Mouse (Mus musculus) right cerebral cortex, postnatal 4 days (tissue): ENCODE data around the gene Rabep1.

Source experiments
- DNase-seq: peaks from one replicate; pipeline ENCODE4 v3.0.0-alpha.2; 2022

Rabep1 gene

GRCm38 (mm10) chr11:70844559-70845456 lies at the start of gene Rabep1:
Gene Rabep1 (plus strand): TSS chr11:70844778.
- DNase-seq: peak; percentile 99

DNA sequence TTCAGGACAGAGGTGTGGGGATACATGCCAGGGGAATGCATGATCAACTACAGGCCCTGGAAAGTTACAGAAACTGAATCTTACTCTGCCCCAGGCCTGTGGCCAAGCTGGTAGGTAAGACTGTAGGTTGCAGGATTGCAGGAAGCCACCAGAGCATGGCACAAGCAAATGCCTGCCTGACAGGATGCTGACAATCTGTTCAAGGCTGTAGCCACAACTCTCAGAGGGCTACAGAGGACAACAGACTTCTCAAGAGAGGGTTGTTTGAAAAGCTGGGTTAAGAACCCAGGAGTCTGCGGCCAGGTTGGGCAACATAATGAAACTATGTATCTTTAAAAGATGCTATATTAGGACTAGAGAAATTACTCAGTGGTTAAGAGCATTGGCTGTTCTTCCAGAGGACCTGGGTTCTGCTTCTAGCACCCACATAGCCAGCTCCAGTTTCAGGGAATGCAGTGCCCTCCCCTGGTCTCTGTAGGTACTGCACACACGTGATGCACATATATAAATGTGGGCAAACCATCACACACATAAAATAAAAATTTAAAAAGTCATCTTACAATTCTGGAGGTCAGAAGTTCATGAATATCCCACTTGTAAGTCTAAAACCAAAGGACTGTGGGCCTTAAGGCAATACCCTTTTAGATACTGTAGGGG lies 42.2 kb upstream of the Rabep1 start:
- no peak for DNase-seq

GRCm38 (mm10) chr11:70802865-70803261 lies 41.7 kb upstream of the Rabep1 start:
- DNase-seq: no peak

DNA sequence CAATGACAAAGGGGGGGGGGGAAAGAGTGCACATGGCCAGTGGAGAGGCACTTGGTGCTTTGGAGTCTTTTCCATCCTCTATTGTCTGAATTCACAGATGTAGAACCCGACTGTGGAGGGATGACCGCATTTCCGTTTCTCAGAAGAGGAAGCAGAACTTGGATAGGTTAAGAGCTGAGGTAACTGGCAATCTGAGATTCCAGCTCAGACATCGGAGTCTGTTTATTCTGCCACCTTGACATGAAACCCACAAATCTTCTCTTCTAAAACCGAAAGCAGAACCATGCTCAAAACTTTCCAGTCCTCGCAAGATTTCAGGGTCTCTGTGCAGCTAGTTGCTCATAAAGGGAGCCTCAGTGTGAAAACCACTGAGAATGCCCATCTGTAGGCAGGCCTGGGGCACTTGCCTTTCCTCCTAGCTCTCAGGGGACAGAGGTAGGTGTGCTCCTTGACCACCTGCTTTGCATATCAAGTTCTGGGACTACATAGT lies 40.8 kb upstream of the Rabep1 start:
- DNase-seq: no peak

DNA sequence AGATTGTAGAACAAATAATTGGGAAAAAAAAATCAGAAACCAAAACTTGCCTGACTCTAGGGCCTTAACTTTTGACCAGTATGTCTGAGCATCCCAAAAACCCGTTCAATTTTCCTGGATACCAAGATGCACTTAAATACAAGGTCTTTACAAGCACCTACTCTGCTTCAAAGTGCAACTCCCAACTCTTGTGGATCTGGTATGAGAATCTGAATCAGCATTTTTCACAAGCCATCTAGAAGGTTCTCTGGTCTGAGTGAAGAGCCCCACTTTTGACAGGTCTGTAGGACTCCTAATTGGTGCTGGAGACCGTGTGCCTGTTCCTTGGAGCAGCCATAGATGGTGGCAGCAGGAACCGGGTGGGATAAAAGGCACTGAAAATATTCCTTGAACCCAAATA lies 40.2 kb upstream of the Rabep1 start:
- no peak for DNase-seq

- DNase-seq: no peak
Observed at GRCm38 (mm10) chr11:70805641-70806175, 38.9 kb upstream of the Rabep1 start.

- DNase-seq: no peak
Observed at GRCm38 (mm10) chr11:70806697-70807096, 37.9 kb upstream of the Rabep1 start.

DNA sequence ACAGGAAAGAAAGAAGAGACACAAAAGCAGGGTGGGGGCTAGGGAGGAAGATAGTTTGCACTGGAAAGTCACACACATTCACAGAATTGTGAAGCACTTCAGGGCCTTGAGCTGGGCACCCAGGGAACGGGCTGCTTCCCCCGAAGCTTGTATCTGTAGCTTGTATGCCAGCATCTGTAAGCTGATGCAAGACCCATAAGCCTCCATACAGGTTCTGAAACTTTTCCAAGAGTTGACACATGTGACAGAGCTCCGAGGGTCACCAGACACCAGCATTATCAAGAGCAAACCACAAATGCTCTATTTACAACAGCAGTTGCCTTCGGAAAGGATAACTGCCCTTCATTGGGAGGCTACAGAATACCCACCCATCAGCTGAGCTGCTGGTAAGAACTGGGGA lies 36.9 kb upstream of the Rabep1 start:
- no peak for DNase-seq

DNA sequence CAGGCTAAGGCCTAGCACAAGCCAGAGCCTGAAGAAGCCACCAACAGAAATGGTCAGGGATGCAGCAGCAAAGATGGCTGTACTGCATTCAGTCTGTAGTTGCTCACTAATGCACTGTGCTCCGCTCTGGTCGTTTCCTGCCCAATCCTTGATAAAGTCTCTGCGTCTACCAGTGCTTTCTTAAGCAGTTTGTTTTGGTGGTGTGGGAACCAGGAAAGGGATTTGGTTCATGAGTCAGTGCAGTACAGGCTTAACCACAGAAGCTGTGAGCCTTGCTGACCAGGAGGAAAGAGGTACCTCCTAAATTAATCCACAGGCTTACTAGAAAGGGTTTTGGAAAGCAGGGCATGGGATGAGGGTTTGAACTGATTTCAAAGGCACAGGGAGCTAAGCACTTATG lies 36.5 kb upstream of the Rabep1 start:
- DNase-seq: no peak

DNA sequence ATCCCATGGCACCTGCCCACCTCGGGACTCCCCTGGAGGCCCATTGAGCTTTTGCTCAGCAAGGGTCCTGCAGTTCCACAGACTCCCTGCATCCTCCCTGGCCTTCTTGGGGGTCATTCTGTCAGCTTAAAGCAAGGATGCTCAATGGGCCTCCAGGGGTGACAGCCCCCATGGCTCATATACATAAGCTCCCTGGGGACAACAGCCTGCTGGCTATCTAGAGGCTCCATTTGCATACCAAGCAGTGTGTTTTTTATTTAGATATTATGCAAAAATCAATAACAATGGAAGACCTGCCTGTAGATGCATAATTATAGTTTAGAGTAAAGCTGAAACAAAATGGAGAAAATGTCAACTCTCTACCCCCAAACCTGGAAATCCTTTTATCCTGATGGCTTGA lies 35.6 kb upstream of the Rabep1 start:
- no peak for DNase-seq

DNA sequence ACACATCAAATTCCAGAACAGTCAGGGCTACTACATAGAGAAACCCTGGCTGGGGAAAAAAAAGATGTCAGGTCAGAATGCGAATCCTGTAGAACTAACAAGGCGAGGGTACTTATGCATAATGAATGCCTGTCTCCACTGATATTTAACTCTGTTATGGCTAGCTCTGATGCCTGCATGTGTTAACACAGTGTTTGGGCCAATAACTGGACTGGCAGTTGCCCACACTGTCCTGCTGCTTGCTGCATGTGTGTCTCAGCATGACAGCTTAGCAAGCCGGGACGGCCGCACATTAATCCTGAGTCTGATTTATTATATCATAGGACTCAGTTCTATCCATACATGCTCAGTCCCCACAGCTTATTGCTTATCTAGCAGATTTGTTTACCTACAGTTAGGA lies 33.5 kb upstream of the Rabep1 start:
- no peak for DNase-seq

DNA sequence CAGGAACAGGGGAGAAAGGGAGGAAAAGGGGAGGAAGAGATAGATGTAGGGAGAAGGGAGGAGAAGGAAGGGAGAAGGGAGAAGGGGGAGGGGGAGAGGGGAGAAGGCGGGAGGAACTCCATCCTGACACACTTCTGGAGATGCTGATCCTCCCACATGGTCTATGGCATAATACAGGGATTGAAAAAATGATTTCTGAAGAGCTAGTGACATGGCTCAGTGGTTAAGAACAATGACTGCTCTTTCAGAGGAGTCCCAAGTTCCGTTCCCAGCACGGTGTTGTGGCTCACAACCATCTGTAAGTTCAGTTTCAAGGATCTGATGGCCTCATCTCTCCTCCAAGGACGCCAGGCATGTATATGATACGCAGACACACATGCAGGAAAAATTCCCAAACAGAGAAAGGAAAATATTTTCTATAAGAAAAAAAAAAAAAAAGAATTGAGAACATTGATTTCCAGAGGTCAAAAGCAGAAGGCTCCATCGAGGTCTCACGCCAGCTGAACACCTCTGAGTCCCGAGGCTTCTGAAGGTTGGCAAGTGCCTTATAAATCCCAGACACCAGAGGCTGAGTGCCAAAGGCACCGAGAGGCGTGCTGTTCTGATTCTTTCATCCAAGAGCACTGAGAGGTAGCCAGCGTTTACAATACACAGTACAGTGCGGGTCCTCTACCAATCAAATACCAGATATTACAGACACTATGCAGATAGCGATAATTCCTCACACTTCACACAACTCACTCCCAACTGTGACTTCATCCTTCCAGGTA lies 32.9 kb upstream of the Rabep1 start:
- no peak for DNase-seq

- no peak for DNase-seq
Observed at GRCm38 (mm10) chr11:70812365-70812764, 32.2 kb upstream of the Rabep1 start, which contains the start of gene Scimp. Gene Scimp (minus strand): TSS chr11:70812586.

DNA sequence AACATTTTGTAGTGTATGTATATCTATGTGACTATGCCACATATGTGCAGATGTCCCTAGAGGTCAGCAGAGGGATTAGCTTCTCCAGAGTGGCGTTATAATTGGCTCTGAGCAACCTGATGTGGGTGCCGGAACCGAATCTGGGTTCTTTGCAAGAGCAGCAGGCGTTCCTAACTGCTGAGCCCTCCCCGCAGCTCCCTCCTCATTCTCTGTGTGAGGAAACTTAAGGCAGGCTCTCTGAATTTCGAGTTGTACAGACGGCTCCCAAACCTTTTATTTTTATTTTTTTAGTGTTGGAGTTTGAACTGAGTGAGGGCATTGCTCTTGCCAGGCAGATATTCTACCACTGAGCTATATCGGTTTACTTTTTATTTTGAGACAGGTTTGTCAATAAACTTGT lies 29.5 kb upstream of the Rabep1 start:
- no peak for DNase-seq

GRCm38 (mm10) chr11:70815498-70816078 lies 29.0 kb upstream of the Rabep1 start:
- DNase-seq: peak; percentile 42

DNA sequence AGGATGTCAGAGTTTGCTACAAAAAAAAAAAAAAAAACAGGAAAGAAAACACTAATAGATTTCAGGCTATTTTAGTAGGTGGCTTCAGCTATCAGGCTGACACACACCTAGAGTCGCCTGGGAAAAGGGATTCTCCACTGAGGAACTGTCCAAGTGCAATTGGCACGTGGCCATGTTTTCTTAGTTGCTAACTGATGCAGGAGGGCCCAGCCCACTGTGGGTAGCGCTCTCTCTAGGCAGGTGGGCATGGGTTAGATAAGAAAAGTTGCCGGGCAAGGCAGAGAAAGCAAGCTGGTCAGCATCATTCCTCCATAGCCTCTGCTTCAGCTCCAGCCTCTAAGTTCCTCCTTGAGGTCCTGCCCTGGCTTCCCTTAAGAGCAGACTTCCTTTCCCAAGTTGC lies 27.8 kb upstream of the Rabep1 start:
- no peak for DNase-seq

- no peak for DNase-seq
Observed at GRCm38 (mm10) chr11:70820120-70820519, 24.5 kb upstream of the Rabep1 start.

DNA sequence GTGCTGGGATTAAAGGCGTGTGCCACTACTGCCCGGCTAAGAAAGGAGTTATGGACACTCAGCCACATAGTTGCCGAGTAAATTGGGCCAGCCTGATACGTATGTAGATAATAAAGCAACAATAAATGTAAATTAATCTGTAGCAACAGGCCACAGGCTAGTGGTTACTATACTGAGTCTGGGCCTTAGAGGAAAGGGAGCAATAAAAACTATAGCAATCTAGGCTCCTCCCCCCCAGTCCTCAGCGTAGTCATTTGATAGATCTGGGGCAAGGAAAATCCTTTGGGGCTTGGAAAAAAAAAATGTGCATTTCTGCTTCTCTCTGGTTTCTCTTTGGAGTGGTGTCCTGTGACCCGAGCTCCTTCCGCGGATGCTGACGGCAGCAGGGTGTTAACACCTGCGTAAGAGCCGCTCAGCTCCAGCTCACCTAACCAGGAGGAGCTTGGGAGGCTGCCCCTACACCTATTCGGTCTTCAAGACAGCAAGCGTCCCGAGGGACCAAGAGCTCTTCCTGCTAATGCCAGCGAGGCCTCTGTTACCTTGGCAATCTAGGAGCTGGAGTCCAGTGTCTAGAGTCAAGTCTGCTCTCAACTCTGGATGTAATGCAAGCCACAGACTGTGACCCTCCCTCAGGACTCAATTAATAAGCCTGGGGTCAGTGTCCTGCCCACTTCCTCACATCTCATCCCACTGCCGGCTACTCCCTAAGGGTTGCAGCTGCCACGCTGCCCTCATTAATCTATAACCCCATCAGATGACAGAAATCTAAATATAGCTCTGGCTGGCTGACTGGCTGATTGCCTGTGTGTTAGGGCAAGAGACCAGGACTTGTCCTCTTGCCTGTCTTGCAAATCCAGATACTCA lies 22.6 kb upstream of the Rabep1 start:
- no peak for DNase-seq

GRCm38 (mm10) chr11:70826207-70826606 lies 18.4 kb upstream of the Rabep1 start:
- DNase-seq: no peak

DNA sequence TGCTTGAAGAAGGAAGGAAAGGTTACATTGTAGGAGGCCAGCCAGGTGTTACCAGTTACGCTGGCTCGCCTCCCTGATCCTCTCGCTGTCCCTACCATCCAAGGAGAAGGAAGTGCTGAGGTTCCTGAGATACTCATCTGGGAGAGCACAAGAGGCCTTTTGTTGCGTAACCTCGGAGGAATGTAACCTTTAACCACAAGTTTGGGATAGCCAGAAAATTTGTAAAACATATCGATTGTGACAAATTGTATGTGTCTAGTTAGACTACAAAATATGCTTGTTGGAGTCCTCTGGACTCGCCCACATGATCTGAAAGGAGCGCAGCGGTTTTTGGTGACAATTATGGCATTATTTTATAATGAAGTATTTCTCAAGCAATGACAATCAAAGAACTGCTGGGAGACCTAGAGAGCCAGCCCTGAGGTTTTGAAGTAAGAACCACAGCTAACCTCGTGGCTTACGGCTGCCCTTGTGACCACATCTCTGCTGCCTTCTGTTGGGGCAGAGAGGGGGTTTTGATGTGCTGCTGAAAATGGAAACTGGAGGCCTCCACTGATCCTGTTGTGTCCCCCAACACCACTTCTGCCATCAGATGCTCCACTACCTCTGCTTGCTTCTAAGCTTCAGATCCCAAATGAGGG lies 15.5 kb upstream of the Rabep1 start:
- DNase-seq: no peak

DNA sequence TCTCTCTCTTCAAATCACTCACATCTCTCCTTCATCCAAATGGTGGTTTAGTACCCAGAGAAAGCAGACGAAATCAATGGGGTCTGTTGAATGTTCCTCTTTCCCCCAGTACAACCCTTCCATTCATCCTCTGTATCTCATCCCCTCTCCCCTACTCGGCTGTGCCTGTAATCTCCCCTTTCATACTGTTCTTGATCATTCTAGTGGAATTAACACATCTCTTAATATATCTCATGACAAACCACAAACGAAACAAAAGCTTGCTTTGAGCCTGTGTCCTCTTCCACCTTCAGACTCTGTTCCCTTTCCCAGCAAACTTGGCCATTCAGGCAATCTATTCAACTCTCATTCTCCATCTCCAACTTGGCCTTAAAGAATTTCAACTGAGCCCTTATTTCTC lies 13.4 kb upstream of the Rabep1 start:
- no peak for DNase-seq
